In genomic region chr5:140798158-140798557, GRCm38 (mm10) we compare ENCODE assay signal across 8 mouse cellular contexts. TPM values are rescaled to one million over a fixed set of nuclear protein-coding genes. Genes with fewer than 3 reads are reported as not detected.
DNase-seq lines count a peak whose midpoint lies in the region; ATAC-seq and TF ChIP-seq lines count a peak whose summit lies in the region.

No protein-coding gene starts in this region.

- WGBS in hindbrain, postnatal 0 days, result 65% methylated on average over 7 of the region's 7 CpGs
- 72% methylated on average over 7 of the region's 7 CpGs for WGBS in neural tube, embryonic 15.5 days
- WGBS in forebrain, embryonic 11.5 days, result 82% methylated on average over 7 of the region's 7 CpGs

- H3K9ac ChIP-seq in hindbrain, postnatal 0 days (replicated peaks; ENCODE audit: low read length), result no peak overlapping the region
- no peak overlapping the region for H3K9ac ChIP-seq in neural tube, embryonic 15.5 days (replicated peaks)
- no peak overlapping the region for H3K9ac ChIP-seq in forebrain, embryonic 11.5 days (ENCODE audit: low read length)

- no peaks in the 10 kb centered on the region for H3K9me3 ChIP-seq in hindbrain, postnatal 0 days (ENCODE audit: low read length)
- no peaks in the 10 kb centered on the region for H3K9me3 ChIP-seq in neural tube, embryonic 15.5 days (replicated peaks)
- no peaks in the 10 kb centered on the region for H3K9me3 ChIP-seq in forebrain, embryonic 11.5 days (ENCODE audit: control insufficient read depth, low read length)

- H3K27ac ChIP-seq in hindbrain, postnatal 0 days, result peak overlapping the region; percentile 54
- H3K27ac ChIP-seq in neural tube, embryonic 15.5 days (replicated peaks), result peak overlapping the region; percentile 49
- no peak overlapping the region for H3K27ac ChIP-seq in forebrain, embryonic 11.5 days (ENCODE audit: low read depth, low read length)

- ATAC-seq in hindbrain, postnatal 0 days, result peak; percentile 51; the same call in 1 of the 2 replicates
- no peak for ATAC-seq in neural tube, embryonic 15.5 days (ENCODE audit: low FRiP score)
- no peak for ATAC-seq in erythroid progenitor cell, adult 5-6 weeks (replicated peaks; ENCODE audit: low FRiP score, poor library complexity, severe bottlenecking)
- ATAC-seq in forebrain, embryonic 11.5 days (replicated peaks; ENCODE audit: low FRiP score), result no peak

- no peak for TF ChIP-seq CTCF in hindbrain, postnatal 0 days (IDR thresholded peaks at IDR 0.05; ENCODE audit: low read depth)

- H3K4me3 ChIP-seq in hindbrain, postnatal 0 days (ENCODE audit: low read length), result no peak overlapping the region
- no peak overlapping the region for H3K4me3 ChIP-seq in neural tube, embryonic 15.5 days (replicated peaks)
- no peak overlapping the region for H3K4me3 ChIP-seq in forebrain, embryonic 11.5 days (ENCODE audit: low read depth, low read length)

- DNase-seq in ovary, adult 18-20 months (ENCODE audit: low spot score), result peak; percentile 23
- no peak for DNase-seq in ovary, postnatal 14 days (ENCODE audit: low spot score)
- peak; percentile 54 for DNase-seq in gastrocnemius, postnatal 25 days
- peak; percentile 49 for DNase-seq in hindbrain, postnatal 0 days (ENCODE audit: low spot score)
- DNase-seq in T-cell, adult 2 months (ENCODE audit: low spot score), result no peak
- no peak for DNase-seq in forebrain, embryonic 11.5 days (ENCODE audit: low spot score)

- H3K27me3 ChIP-seq in hindbrain, postnatal 0 days (ENCODE audit: insufficient read depth, low read length), result no peaks in the 10 kb centered on the region
- no peaks in the 10 kb centered on the region for H3K27me3 ChIP-seq in neural tube, embryonic 15.5 days (replicated peaks)
- no peaks in the 10 kb centered on the region for H3K27me3 ChIP-seq in forebrain, embryonic 11.5 days (ENCODE audit: control insufficient read depth, insufficient read depth, low read length)

- H3K4me2 ChIP-seq in hindbrain, postnatal 0 days (ENCODE audit: low read depth, low read length), result no peak overlapping the region
- no peak overlapping the region for H3K4me2 ChIP-seq in neural tube, embryonic 15.5 days
- H3K4me2 ChIP-seq in forebrain, embryonic 11.5 days (ENCODE audit: low read depth, low read length, severe bottlenecking), result no peak overlapping the region

- peaks cover 14% of the 10 kb centered on the region for H3K4me1 ChIP-seq in hindbrain, postnatal 0 days (ENCODE audit: insufficient read depth, low read length)
- H3K4me1 ChIP-seq in neural tube, embryonic 15.5 days, result peaks cover 48% of the 10 kb centered on the region
- H3K4me1 ChIP-seq in forebrain, embryonic 11.5 days (replicated peaks; ENCODE audit: control insufficient read depth, insufficient read depth, low read length), result no peaks in the 10 kb centered on the region

- no peaks in the 10 kb centered on the region for H3K36me3 ChIP-seq in hindbrain, postnatal 0 days (ENCODE audit: insufficient read depth, low read length)
- H3K36me3 ChIP-seq in neural tube, embryonic 15.5 days, result no peaks in the 10 kb centered on the region
- no peaks in the 10 kb centered on the region for H3K36me3 ChIP-seq in forebrain, embryonic 11.5 days (ENCODE audit: control insufficient read depth, insufficient read depth, low read length)

RNA-seq across cellular contexts. Expression of gene Gna12, which starts 32.1 kb away (rescaled TPM):
- total RNA-seq in gastrocnemius, postnatal 25 days (2021), result 10 to 100 TPM; 26.2 to 27.7 TPM
- 201 and 208 TPM in 2 replicates for total RNA-seq in hindbrain, postnatal 0 days (2014; rRNA removed)
- 32.8 and 35.9 TPM in 2 replicates for polyA plus RNA-seq in hindbrain, postnatal 0 days (2015; fragmentation: Nextera tagmentation; extraction: Ambion mirVana)
- polyA plus RNA-seq in neural tube, embryonic 15.5 days (2015; fragmentation: Nextera tagmentation; extraction: Ambion mirVana), result 17.7 and 43.8 TPM in 2 replicates
- 10.9 and 19.8 TPM in 2 replicates for total RNA-seq in erythroid progenitor cell, adult 5-6 weeks (2015; ENCODE audit: low replicate concordance)
- 11.9 and 12.6 TPM in 2 replicates for total RNA-seq in erythroid progenitor cell, adult 5-6 weeks (2017; ENCODE audit: low replicate concordance)
- polyA plus RNA-seq in forebrain, embryonic 11.5 days (2014; fragmentation: Nextera tagmentation; extraction: Ambion mirVana), result 49.7 and 58.9 TPM in 2 replicates

Comparison
In these comparisons a context has a peak if more than half of its experiments do, and no peak if none do; other contexts are left out.
1. DNase-seq: peak in ovary, adult 18-20 months (single experiment), gastrocnemius, postnatal 25 days (single experiment) and hindbrain, postnatal 0 days (single experiment); none in ovary, postnatal 14 days (single experiment), T-cell, adult 2 months (single experiment) and forebrain, embryonic 11.5 days (single experiment).